Mouse (Mus musculus) left cerebral cortex, postnatal 10 days (tissue): ENCODE measurements around the gene Mrgpra1. TPM values are rescaled to one million over a fixed set of nuclear protein-coding genes. Genes with fewer than 3 reads are reported as not detected.
"Not testable (repeated sequence)": the region's sequence is repeated elsewhere in the genome, so short reads cannot be mapped to it uniquely, and the experiment has no call there.

Source experiments
- DNase-seq, 2 experiments: peaks; one replicate each; pipeline ENCODE4 v3.0.0; 2021 to 2022; ENCODE audit warnings: low spot score in 2 of 2, mixed read lengths in 1 of 2; ENCODE audit errors: extremely low spot score in 1 of 2
- intact Hi-C: fragments of 180-260 bp; cut with DNase I; formaldehyde crosslinking; loops from one replicate; pipeline ENCODE4 v1.15.1; 2025
- total RNA-seq, 2 experiments: library from RNA; stranded (reverse); gene quantifications; 2 replicates each; pipeline ENCODE4 v1.2.3; 2021

Mrgpra1 gene
- total RNA-seq = not detected

DNA sequence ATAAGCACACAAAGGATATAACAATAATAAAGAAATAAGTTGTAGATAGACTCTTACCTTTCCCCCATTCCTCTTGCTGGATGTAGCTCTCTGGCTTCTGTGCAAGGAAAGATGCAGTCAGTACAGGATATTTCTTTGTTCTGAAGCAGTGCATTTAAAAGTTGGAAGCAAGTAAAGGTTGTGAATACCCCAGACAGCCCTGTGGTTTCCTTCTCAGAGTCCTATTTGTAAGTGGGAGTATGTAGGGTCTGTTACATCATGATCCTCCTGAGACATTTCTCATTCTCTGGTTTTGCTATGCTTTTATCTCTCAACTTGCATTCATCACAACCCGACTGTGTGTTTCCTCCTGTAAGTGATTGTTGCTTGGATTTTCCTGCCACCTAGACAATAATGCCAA lies at the start of gene Mrgpra1:
Gene Mrgpra1, minus strand, starts transcription at position 101 of the 400 bp plus-strand sequence.
- no peak for DNase-seq
- intact Hi-C loops = no loop called here

- no peak for DNase-seq
- intact Hi-C loops = no loop called here
These were observed 47.1 kb upstream of the Mrgpra1 start for GRCm38 (mm10) chr7:47401125-47401524.

GRCm38 (mm10) chr7:47348421-47348820 lies 5.6 kb downstream of the Mrgpra1 start:
- no peak for DNase-seq
- intact Hi-C loops = no loop called here

DNA sequence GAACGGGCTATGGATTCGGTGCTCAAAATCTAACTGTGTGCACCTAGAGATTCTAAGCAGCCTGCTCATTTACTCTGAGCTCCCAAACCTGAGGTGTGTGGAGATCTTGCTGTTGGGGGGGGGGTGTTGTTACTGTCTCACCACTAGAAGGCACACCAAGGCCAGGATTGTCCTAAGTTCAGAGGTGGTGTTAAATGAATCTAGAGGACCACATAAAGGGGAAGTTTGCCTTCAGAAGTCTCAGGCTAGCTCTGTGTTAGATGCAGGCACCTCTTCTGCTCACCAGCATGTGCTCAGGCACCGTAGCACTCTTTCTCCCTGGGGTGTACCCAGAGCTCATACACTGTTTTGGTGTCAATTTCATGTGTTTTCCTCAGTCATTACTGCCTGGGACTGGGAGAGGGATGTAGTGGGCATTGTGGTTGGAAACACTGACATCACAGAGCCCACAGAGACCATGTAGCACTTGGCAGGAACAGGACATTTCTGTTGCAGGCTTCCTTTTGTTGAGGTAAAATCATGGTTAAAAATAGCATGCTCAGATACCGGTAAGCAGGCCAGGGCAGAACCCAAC lies 8.0 kb downstream of the Mrgpra1 start:
- intact Hi-C loops = no loop called here
- no peak for DNase-seq

GRCm38 (mm10) chr7:47341887-47342286 lies 12.2 kb downstream of the Mrgpra1 start:
- DNase-seq, intact Hi-C loops: not testable (repeated sequence)

GRCm38 (mm10) chr7:47341389-47341788 lies 12.7 kb downstream of the Mrgpra1 start:
- intact Hi-C loops, DNase-seq: not testable (repeated sequence)

- intact Hi-C loops = no loop called here
- DNase-seq = no peak
These were observed 35.7 kb downstream of the Mrgpra1 start for GRCm38 (mm10) chr7:47318299-47318698.

GRCm38 (mm10) chr7:47312289-47312688 lies 41.8 kb downstream of the Mrgpra1 start:
- intact Hi-C loops = no loop called here
- DNase-seq = no peak

DNA sequence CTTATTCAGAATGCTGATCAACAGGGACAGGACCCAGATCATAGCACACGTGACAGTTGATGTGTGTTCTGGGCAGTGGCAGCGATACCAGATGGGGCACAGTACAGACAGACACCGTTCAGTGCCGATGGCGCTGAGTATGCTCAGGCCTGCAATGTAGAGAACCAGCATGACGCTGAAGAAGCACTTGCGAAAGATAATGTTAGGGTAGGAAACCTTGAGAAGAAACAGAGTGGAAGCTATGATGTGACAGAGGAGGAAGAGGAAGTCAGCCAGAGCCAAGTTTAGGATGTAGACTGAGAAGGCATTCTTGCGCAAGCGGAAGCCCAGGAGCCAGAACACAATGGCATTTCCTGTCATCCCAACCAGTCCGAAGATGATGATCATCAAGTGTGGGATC lies 44.2 kb downstream of the Mrgpra1 start:
- DNase-seq = no peak
- intact Hi-C loops = no loop called here

DNA sequence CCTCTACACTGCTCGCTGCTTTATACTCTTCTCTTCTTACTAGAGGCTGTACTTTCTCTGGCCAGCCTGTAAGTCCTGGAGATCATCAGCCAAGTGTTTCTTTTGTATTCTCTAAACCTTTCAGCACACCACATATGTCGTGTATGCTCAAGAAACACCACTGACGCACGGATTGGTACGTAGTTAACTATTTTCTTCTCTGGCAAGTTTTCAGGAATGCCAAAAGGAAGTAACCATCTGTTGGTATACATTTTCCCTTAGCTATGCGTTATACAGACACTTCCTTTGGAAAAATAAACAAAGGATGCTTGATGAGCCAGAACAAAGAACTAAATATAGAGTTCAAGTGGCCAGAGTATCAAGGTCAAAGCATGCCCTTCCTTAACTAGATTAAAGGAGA lies 49.4 kb downstream of the Mrgpra1 start:
- intact Hi-C loops, DNase-seq: not testable (repeated sequence)

- intact Hi-C loops, DNase-seq: not testable (repeated sequence)
These were observed 54.4 kb downstream of the Mrgpra1 start for GRCm38 (mm10) chr7:47299612-47300011.

Other genes starting within 250 kb of the Mrgpra1 start
- 100 to 1,000 TPM; 118 TPM for gene Ptpn5, start 220.6 kb downstream of the Mrgpra1 start, total RNA-seq
- gene Mrgpra6, start 149.3 kb downstream of the Mrgpra1 start, total RNA-seq = not detected
- gene Mrgpra9, start 101.4 kb downstream of the Mrgpra1 start, total RNA-seq = not detected
- not detected for gene Mrgpra2a, start 97.9 kb upstream of the Mrgpra1 start, total RNA-seq
- gene Mrgpra2b, start 174.6 kb upstream of the Mrgpra1 start, total RNA-seq = not detected
- not detected for gene Mrgpra3, start 247.1 kb upstream of the Mrgpra1 start, total RNA-seq